Mouse (Mus musculus): ENCODE measurements around the gene Sardh.

DNA sequence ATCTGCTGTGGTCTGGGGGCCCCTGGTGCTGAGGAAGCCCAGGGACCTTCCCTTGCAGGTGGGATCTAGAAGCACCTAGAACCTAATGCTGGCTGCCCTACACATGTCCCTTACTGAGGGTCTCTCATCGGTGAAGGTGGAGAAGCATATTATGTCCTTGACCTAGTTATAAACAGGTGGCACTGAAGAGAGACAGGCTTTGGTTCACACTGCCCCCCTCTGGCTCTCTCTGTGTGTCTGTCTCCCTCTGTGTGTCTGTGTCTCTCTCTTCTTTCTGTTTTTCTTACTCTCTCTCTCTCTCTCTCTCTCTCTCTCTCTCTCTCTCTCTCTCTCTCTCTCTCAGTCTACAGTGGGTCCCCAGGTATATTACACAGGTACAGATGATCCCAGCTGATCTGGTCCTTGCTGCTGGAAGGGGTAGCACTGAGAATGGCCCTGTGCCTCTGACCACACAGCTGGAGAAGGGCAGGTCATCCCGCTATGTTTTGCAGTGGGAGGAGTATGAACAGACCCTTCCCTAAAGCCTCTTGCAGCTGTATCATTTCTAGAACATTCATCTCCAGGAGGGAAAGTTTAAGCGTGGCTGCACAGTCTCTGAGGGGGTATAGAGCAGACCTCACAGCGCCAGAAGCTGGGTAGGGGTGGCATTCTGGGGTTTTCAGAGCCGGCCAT lies 19.2 kb downstream of the Sardh start:
- TF ChIP-seq POLR2A (IDR thresholded peaks at IDR 0.05; ENCODE audit: insufficient read depth, low read length) = no peak
- TF ChIP-seq CTCF (IDR thresholded peaks at IDR 0.05; ENCODE audit: low read depth, low read length) = no peak
